Mouse (Mus musculus) telencephalon, adult 2 months (tissue): ENCODE results near the gene Kcnab2.

ENCODE experiments used
- DNase-seq: peaks from one replicate; pipeline ENCODE4 v3.0.0-alpha.2; 2011; ENCODE audit warnings: low read depth, low spot score

Kcnab2 gene

GRCm38 (mm10) chr4:152453079-152453478, 24.6 kb downstream of the Kcnab2 start:
- DNase-seq = peak; percentile 95

- no peak for DNase-seq
These were observed 26.3 kb downstream of the Kcnab2 start for GRCm38 (mm10) chr4:152451371-152451770.

GRCm38 (mm10) chr4:152448666-152449018, 29.0 kb downstream of the Kcnab2 start:
- no peak for DNase-seq

GRCm38 (mm10) chr4:152447731-152448665, 29.7 kb downstream of the Kcnab2 start:
- DNase-seq = no peak

GRCm38 (mm10) chr4:152446178-152446577, 31.5 kb downstream of the Kcnab2 start:
- DNase-seq = no peak

GRCm38 (mm10) chr4:152441536-152441935, 36.1 kb downstream of the Kcnab2 start:
- no peak for DNase-seq

GRCm38 (mm10) chr4:152440882-152441281, 36.8 kb downstream of the Kcnab2 start:
- no peak for DNase-seq

- DNase-seq = no peak
These were observed 42.4 kb downstream of the Kcnab2 start for GRCm38 (mm10) chr4:152435255-152435654.

- DNase-seq = peak; percentile 84
These were observed 42.8 kb downstream of the Kcnab2 start for GRCm38 (mm10) chr4:152434836-152435235.

- no peak for DNase-seq
These were observed 45.4 kb downstream of the Kcnab2 start for GRCm38 (mm10) chr4:152432308-152432707.

GRCm38 (mm10) chr4:152428259-152428658, 49.4 kb downstream of the Kcnab2 start:
- DNase-seq = no peak

GRCm38 (mm10) chr4:152424922-152425321, 52.7 kb downstream of the Kcnab2 start:
- no peak for DNase-seq

GRCm38 (mm10) chr4:152424341-152424740, 53.3 kb downstream of the Kcnab2 start:
- no peak for DNase-seq

GRCm38 (mm10) chr4:152423576-152423975, 54.1 kb downstream of the Kcnab2 start:
- no peak for DNase-seq

GRCm38 (mm10) chr4:152418229-152419060, 59.2 kb downstream of the Kcnab2 start:
- DNase-seq = no peak

- no peak for DNase-seq
These were observed 65.1 kb downstream of the Kcnab2 start for GRCm38 (mm10) chr4:152412524-152413080.

- no peak for DNase-seq
These were observed 66.7 kb downstream of the Kcnab2 start for GRCm38 (mm10) chr4:152410961-152411360.

- DNase-seq = no peak
These were observed 71.1 kb downstream of the Kcnab2 start for GRCm38 (mm10) chr4:152406531-152406930.

- no peak for DNase-seq
These were observed 71.9 kb downstream of the Kcnab2 start for GRCm38 (mm10) chr4:152405671-152406201.

- peak; percentile 89 for DNase-seq
These were observed 72.5 kb downstream of the Kcnab2 start for GRCm38 (mm10) chr4:152405143-152405542.

- no peak for DNase-seq
These were observed 78.7 kb downstream of the Kcnab2 start for GRCm38 (mm10) chr4:152398926-152399325.

- DNase-seq = no peak
These were observed 85.0 kb downstream of the Kcnab2 start for GRCm38 (mm10) chr4:152392627-152393026.
